In the genomic region with DNA sequence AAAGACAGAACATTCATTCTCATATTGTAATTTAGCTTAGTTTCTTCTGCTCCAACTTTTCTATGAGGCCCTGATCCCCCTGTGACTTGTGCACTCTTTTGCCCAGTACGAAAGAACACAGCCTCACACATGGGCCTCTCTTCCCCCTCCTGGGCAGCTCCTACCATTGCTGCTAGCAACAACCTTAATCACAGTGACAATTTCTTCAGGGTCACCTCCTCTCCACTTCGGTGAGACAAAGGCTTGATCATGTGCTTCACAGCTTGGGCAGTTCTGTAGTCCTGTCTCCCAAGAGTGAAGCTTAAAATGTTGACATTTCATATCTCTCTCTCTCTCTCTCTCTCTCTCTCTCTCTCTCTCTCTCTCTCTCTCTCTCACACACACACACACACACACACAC, we compare ENCODE assay signal across 15 mouse cellular contexts.
A peak's percentile ranks its signal among the peaks of the same experiment; 100 is the strongest.
DNase-seq lines count a peak whose midpoint lies in the region.
"Had no signal": no experiment of that assay in that cellular context is flagged by ENCODE, and none has a peak within 500 bp of the region (broad histone marks: within the 10 kb centered on the region; RNA-seq: fewer than 3 reads in every experiment).

No protein-coding gene starts in this region.

- peak; percentile 13 for DNase-seq in embryo, embryonic 10.5 days (ENCODE audit: low spot score)
- no peak for DNase-seq in embryo, embryonic 9.5 days (ENCODE audit: extremely low spot score)
- DNase-seq in adipocyte (ENCODE audit: low spot score), result peak; percentile 5
- peak; percentile 25 for DNase-seq in retina, postnatal 1 day
- DNase-seq in natural killer cell, adult 2 months (ENCODE audit: low spot score in 2 of 2), result no peak
- DNase-seq: adrenal gland, adult 2 months; adrenal gland, postnatal 10 days; adrenal gland, postnatal 25 days; B cell, adult 2 months; cerebellum, adult 11 months; cerebellum, adult 18-20 months; cerebellum, adult 8-10 months; cerebellum, adult 9-11 months; cerebellum, postnatal 14 days; cerebellum, postnatal 36 days had no signal

Comparison
In these comparisons a context has a peak if more than half of its experiments do, and no peak if none do; other contexts are left out.
1. DNase-seq: peak in embryo, embryonic 10.5 days (single experiment), adipocyte (single experiment) and retina, postnatal 1 day (single experiment); none in embryo, embryonic 9.5 days (single experiment) and natural killer cell, adult 2 months (0 of 2).